Mouse (Mus musculus): ENCODE measurements around the gene Zc3hav1l. TPM values are rescaled to one million over a fixed set of nuclear protein-coding genes. Genes with fewer than 3 reads are reported as not detected.

Zc3hav1l gene
- polyA plus RNA-seq, 1 experiment from 2014 or later: 8.7 TPM

- H3K4me1 ChIP-seq (ENCODE audit: control insufficient read depth in 2 of 2, insufficient read depth in 2 of 2, low read length in 2 of 2): peaks cover 7 to 10% of the 10 kb centered on the region in 2 experiments; a peak in 3 of 4 replicates
- H3K4me2 ChIP-seq (ENCODE audit: low read length): peak overlapping the region; percentile 96
- 21% methylated on average over 19 of the region's 19 CpGs for WGBS
- no peaks in the 10 kb centered on the region for H3K27me3 ChIP-seq (ENCODE audit: control insufficient read depth, insufficient read depth, low read length)
- H3K9ac ChIP-seq (ENCODE audit: low read length): peak overlapping the region; percentile 88
- peak overlapping the region; percentile 79 to 81 for H3K4me3 ChIP-seq (ENCODE audit: control insufficient read depth in 1 of 2, insufficient read depth in 1 of 2, low read depth in 1 of 2, low read length in 2 of 2)
- H3K36me3 ChIP-seq (ENCODE audit: control insufficient read depth, insufficient read depth, low read length): no peaks in the 10 kb centered on the region
- H3K27ac ChIP-seq (replicated peaks in 1 of 2; ENCODE audit: control insufficient read depth in 1 of 2, insufficient read depth in 1 of 2, low read depth in 2 of 2, low read length in 2 of 2): peak overlapping the region in 1 of 2 experiments; percentile 39; a peak in 2 of 4 replicates
- no peaks in the 10 kb centered on the region for H3K9me3 ChIP-seq (ENCODE audit: control insufficient read depth, low read length)
- ATAC-seq (ENCODE audit: insufficient number of reproducible peaks, insufficient read depth, low FRiP score, low read depth): no peak
Observed at GRCm38 (mm10) chr6:38252766-38253735, 46.0 kb downstream of the Zc3hav1l start.

GRCm38 (mm10) chr6:38252139-38252538, 46.9 kb downstream of the Zc3hav1l start:
- H3K4me3 ChIP-seq (ENCODE audit: control insufficient read depth in 1 of 2, insufficient read depth in 1 of 2, low read depth in 1 of 2, low read length in 2 of 2): no peak overlapping the region
- H3K36me3 ChIP-seq (ENCODE audit: control insufficient read depth, insufficient read depth, low read length): no peaks in the 10 kb centered on the region
- 82% methylated on average over 10 of the region's 10 CpGs for WGBS
- ATAC-seq (ENCODE audit: insufficient number of reproducible peaks, insufficient read depth, low FRiP score, low read depth): no peak
- no peak overlapping the region for H3K9ac ChIP-seq (ENCODE audit: low read length)
- H3K4me2 ChIP-seq (ENCODE audit: low read length): no peak overlapping the region
- no peak overlapping the region for H3K27ac ChIP-seq (replicated peaks in 1 of 2; ENCODE audit: control insufficient read depth in 1 of 2, insufficient read depth in 1 of 2, low read depth in 2 of 2, low read length in 2 of 2)
- H3K27me3 ChIP-seq (ENCODE audit: control insufficient read depth, insufficient read depth, low read length): no peaks in the 10 kb centered on the region
- H3K4me1 ChIP-seq (ENCODE audit: control insufficient read depth in 2 of 2, insufficient read depth in 2 of 2, low read length in 2 of 2): peaks cover 7 to 10% of the 10 kb centered on the region in 2 experiments; a peak in 3 of 4 replicates
- no peaks in the 10 kb centered on the region for H3K9me3 ChIP-seq (ENCODE audit: control insufficient read depth, low read length)

GRCm38 (mm10) chr6:38251464-38251863, 47.6 kb downstream of the Zc3hav1l start:
- WGBS: 54% methylated on average over 4 of the region's 4 CpGs
- ATAC-seq (ENCODE audit: insufficient number of reproducible peaks, insufficient read depth, low FRiP score, low read depth): no peak
- Histone ChIP-seq H3K9ac (ENCODE audit: low read length) (no peak overlapping the region), H3K9me3 (ENCODE audit: control insufficient read depth, low read length) (no peaks in the 10 kb centered on the region), H3K27me3 (ENCODE audit: control insufficient read depth, insufficient read depth, low read length) (no peaks in the 10 kb centered on the region), H3K27ac (replicated peaks in 1 of 2; ENCODE audit: control insufficient read depth in 1 of 2, insufficient read depth in 1 of 2, low read depth in 2 of 2, low read length in 2 of 2) (no peak overlapping the region), H3K4me1 (ENCODE audit: control insufficient read depth in 2 of 2, insufficient read depth in 2 of 2, low read length in 2 of 2) (peaks cover 7 to 10% of the 10 kb centered on the region in 2 experiments; a peak in 3 of 4 replicates), H3K36me3 (ENCODE audit: control insufficient read depth, insufficient read depth, low read length) (no peaks in the 10 kb centered on the region), H3K4me2 (ENCODE audit: low read length) (no peak overlapping the region), H3K4me3 (ENCODE audit: control insufficient read depth in 1 of 2, insufficient read depth in 1 of 2, low read depth in 1 of 2, low read length in 2 of 2) (no peak overlapping the region)

GRCm38 (mm10) chr6:38247362-38247761, 51.7 kb downstream of the Zc3hav1l start:
- no peak overlapping the region for H3K4me3 ChIP-seq (ENCODE audit: control insufficient read depth in 1 of 2, insufficient read depth in 1 of 2, low read depth in 1 of 2, low read length in 2 of 2)
- no peaks in the 10 kb centered on the region for H3K36me3 ChIP-seq (ENCODE audit: control insufficient read depth, insufficient read depth, low read length)
- no peak overlapping the region for H3K9ac ChIP-seq (ENCODE audit: low read length)
- H3K4me2 ChIP-seq (ENCODE audit: low read length): no peak overlapping the region
- no peaks in the 10 kb centered on the region for H3K27me3 ChIP-seq (ENCODE audit: control insufficient read depth, insufficient read depth, low read length)
- WGBS: 92% methylated on average over 4 of the region's 4 CpGs
- H3K9me3 ChIP-seq (ENCODE audit: control insufficient read depth, low read length): no peaks in the 10 kb centered on the region
- no peak for ATAC-seq (ENCODE audit: insufficient number of reproducible peaks, insufficient read depth, low FRiP score, low read depth)
- H3K4me1 ChIP-seq (ENCODE audit: control insufficient read depth in 2 of 2, insufficient read depth in 2 of 2, low read length in 2 of 2): peaks cover 3 to 8% of the 10 kb centered on the region in 2 experiments
- H3K27ac ChIP-seq (replicated peaks in 1 of 2; ENCODE audit: control insufficient read depth in 1 of 2, insufficient read depth in 1 of 2, low read depth in 2 of 2, low read length in 2 of 2): no peak overlapping the region

GRCm38 (mm10) chr6:38244806-38245205, 54.3 kb downstream of the Zc3hav1l start:
- no peak overlapping the region for H3K4me2 ChIP-seq (ENCODE audit: low read length)
- H3K9ac ChIP-seq (ENCODE audit: low read length): no peak overlapping the region
- no peaks in the 10 kb centered on the region for H3K27me3 ChIP-seq (ENCODE audit: control insufficient read depth, insufficient read depth, low read length)
- ATAC-seq (ENCODE audit: insufficient number of reproducible peaks, insufficient read depth, low FRiP score, low read depth): no peak
- 78% methylated on average over 3 of the region's 3 CpGs for WGBS
- no peak overlapping the region for H3K4me3 ChIP-seq (ENCODE audit: control insufficient read depth in 1 of 2, insufficient read depth in 1 of 2, low read depth in 1 of 2, low read length in 2 of 2)
- no peak overlapping the region for H3K27ac ChIP-seq (replicated peaks in 1 of 2; ENCODE audit: control insufficient read depth in 1 of 2, insufficient read depth in 1 of 2, low read depth in 2 of 2, low read length in 2 of 2)
- peaks cover 5 to 8% of the 10 kb centered on the region in 2 experiments for H3K4me1 ChIP-seq (ENCODE audit: control insufficient read depth in 2 of 2, insufficient read depth in 2 of 2, low read length in 2 of 2)
- H3K9me3 ChIP-seq (ENCODE audit: control insufficient read depth, low read length): no peaks in the 10 kb centered on the region
- H3K36me3 ChIP-seq (ENCODE audit: control insufficient read depth, insufficient read depth, low read length): no peaks in the 10 kb centered on the region

- no peak for ATAC-seq (ENCODE audit: insufficient number of reproducible peaks, insufficient read depth, low FRiP score, low read depth)
- H3K36me3 ChIP-seq (ENCODE audit: control insufficient read depth, insufficient read depth, low read length): no peaks in the 10 kb centered on the region
- no peak overlapping the region for H3K9ac ChIP-seq (ENCODE audit: low read length)
- no peak overlapping the region for H3K27ac ChIP-seq (replicated peaks in 1 of 2; ENCODE audit: control insufficient read depth in 1 of 2, insufficient read depth in 1 of 2, low read depth in 2 of 2, low read length in 2 of 2)
- H3K27me3 ChIP-seq (ENCODE audit: control insufficient read depth, insufficient read depth, low read length): no peaks in the 10 kb centered on the region
- WGBS: 44% methylated on average over 3 of the region's 3 CpGs
- H3K4me3 ChIP-seq (ENCODE audit: control insufficient read depth in 1 of 2, insufficient read depth in 1 of 2, low read depth in 1 of 2, low read length in 2 of 2): no peak overlapping the region
- peaks cover 5 to 8% of the 10 kb centered on the region in 2 experiments for H3K4me1 ChIP-seq (ENCODE audit: control insufficient read depth in 2 of 2, insufficient read depth in 2 of 2, low read length in 2 of 2)
- H3K9me3 ChIP-seq (ENCODE audit: control insufficient read depth, low read length): no peaks in the 10 kb centered on the region
- H3K4me2 ChIP-seq (ENCODE audit: low read length): no peak overlapping the region
Observed at GRCm38 (mm10) chr6:38244167-38244566, 54.9 kb downstream of the Zc3hav1l start.

GRCm38 (mm10) chr6:38242833-38243232, 56.2 kb downstream of the Zc3hav1l start:
- Histone ChIP-seq H3K27me3 (ENCODE audit: control insufficient read depth, insufficient read depth, low read length) (no peaks in the 10 kb centered on the region), H3K27ac (replicated peaks in 1 of 2; ENCODE audit: control insufficient read depth in 1 of 2, insufficient read depth in 1 of 2, low read depth in 2 of 2, low read length in 2 of 2) (no peak overlapping the region), H3K36me3 (ENCODE audit: control insufficient read depth, insufficient read depth, low read length) (no peaks in the 10 kb centered on the region), H3K9me3 (ENCODE audit: control insufficient read depth, low read length) (no peaks in the 10 kb centered on the region), H3K4me1 (ENCODE audit: control insufficient read depth in 2 of 2, insufficient read depth in 2 of 2, low read length in 2 of 2) (peaks cover 5 to 8% of the 10 kb centered on the region in 2 experiments), H3K4me3 (ENCODE audit: control insufficient read depth in 1 of 2, insufficient read depth in 1 of 2, low read depth in 1 of 2, low read length in 2 of 2) (no peak overlapping the region), H3K4me2 (ENCODE audit: low read length) (no peak overlapping the region), H3K9ac (ENCODE audit: low read length) (no peak overlapping the region)
- WGBS: 75% methylated on average over 5 of the region's 5 CpGs
- no peak for ATAC-seq (ENCODE audit: insufficient number of reproducible peaks, insufficient read depth, low FRiP score, low read depth)
